Mouse (Mus musculus) heart, postnatal 0 days (tissue): ENCODE data around the gene Map3k5.

Experiments used
- CTCF ChIP-seq: IDR thresholded peaks from 2 replicates; pipeline ENCODE4 v1.5.1; 2016; ENCODE audit warnings: antibody characterized with exemption, control low read depth, low read depth
- EP300 ChIP-seq: IDR thresholded peaks from 2 replicates; pipeline ENCODE4 v1.6.1; 2016; ENCODE audit warnings: antibody characterized with exemption, low read depth

DNA sequence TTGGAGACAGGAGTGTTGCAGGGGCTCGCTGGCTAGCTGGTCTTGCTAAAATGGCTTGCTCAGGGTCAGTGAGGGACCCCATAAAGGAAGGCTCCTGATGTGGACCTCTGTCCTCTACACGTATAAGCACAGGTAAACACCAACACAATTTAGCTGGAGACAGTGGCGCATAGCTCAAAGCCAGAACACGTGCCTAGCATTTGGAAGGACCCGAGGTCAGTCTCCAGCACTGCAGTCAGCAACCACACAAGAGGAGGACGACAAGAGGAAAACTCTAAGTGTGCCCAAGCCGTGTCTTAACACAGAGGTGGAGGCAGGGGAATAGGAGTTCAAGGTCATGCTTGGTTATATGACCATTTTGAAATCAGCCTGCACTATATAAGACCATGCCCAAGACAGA lies 5.9 kb downstream of the Map3k5 start:
- TF ChIP-seq CTCF (no peak), EP300 (no peak)
